Mouse (Mus musculus): ENCODE measurements around the gene Hoxd1. TPM values are rescaled to one million over a fixed set of nuclear protein-coding genes. Genes with fewer than 3 reads are reported as not detected.

Hoxd1 gene
- polyA plus RNA-seq, 1 experiment, result 1.3 TPM

DNA sequence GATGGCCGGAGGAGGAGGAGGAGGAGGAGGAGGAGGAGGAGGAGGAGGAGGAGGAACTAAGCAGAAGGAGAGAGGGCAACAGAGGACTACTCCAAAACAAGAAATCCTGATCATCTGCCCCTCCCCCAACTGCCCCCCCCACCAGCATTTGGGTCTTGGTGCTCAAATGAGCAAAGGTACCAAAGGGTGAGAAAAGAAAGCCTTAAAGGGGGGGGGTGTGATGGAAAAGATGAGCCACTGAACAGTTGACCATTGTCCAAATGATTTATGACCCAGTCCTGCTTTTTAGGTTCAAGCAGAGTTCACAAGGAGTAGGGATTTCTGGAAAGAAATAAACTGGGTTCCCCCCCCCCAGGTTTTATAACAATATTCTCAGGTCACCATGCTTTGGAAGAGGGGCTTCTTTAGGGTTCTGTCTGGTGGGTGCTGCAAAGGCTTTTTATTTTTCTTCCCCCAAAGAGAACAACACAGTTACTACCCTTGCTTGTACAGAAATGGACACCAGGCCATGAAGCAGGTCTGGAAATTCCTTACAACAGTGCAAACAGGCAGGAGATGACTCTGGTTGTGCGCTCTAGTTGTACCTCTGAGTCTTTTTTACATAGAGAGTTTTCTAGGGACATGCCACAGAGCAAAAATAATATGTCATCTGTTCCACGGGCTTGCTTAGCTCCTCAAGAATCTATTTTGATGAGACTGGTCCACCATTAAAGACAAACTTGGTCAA lies 21.4 kb upstream of the Hoxd1 start:
- DNase-seq (ENCODE audit: low read depth), result peak; percentile 2
- TF ChIP-seq POLR2A (IDR thresholded peaks at IDR 0.05; ENCODE audit: borderline replicate concordance, extremely low read depth, insufficient read depth, insufficient read length, poor library complexity, severe bottlenecking) (no peak), CTCF (IDR thresholded peaks at IDR 0.05; ENCODE audit: borderline replicate concordance, extremely low read depth, insufficient read depth, insufficient read length) (no peak)

GRCm38 (mm10) chr2:74741979-74742277 lies 20.9 kb upstream of the Hoxd1 start:
- DNase-seq (ENCODE audit: low read depth), result no peak
- TF ChIP-seq POLR2A (IDR thresholded peaks at IDR 0.05; ENCODE audit: borderline replicate concordance, extremely low read depth, insufficient read depth, insufficient read length, poor library complexity, severe bottlenecking) (no peak), CTCF (IDR thresholded peaks at IDR 0.05; ENCODE audit: borderline replicate concordance, extremely low read depth, insufficient read depth, insufficient read length) (no peak)

- DNase-seq (ENCODE audit: low read depth), result peak; percentile 6
- TF ChIP-seq CTCF (IDR thresholded peaks at IDR 0.05; ENCODE audit: borderline replicate concordance, extremely low read depth, insufficient read depth, insufficient read length) (no peak), POLR2A (IDR thresholded peaks at IDR 0.05; ENCODE audit: borderline replicate concordance, extremely low read depth, insufficient read depth, insufficient read length, poor library complexity, severe bottlenecking) (no peak)
Measured at GRCm38 (mm10) chr2:74745540-74746297, 17.1 kb upstream of the Hoxd1 start.

- TF ChIP-seq CTCF (IDR thresholded peaks at IDR 0.05; ENCODE audit: borderline replicate concordance, extremely low read depth, insufficient read depth, insufficient read length) (no peak), POLR2A (IDR thresholded peaks at IDR 0.05; ENCODE audit: borderline replicate concordance, extremely low read depth, insufficient read depth, insufficient read length, poor library complexity, severe bottlenecking) (no peak)
- peak; percentile 1 for DNase-seq (ENCODE audit: low read depth)
Measured at GRCm38 (mm10) chr2:74746298-74746921, 16.4 kb upstream of the Hoxd1 start.

DNA sequence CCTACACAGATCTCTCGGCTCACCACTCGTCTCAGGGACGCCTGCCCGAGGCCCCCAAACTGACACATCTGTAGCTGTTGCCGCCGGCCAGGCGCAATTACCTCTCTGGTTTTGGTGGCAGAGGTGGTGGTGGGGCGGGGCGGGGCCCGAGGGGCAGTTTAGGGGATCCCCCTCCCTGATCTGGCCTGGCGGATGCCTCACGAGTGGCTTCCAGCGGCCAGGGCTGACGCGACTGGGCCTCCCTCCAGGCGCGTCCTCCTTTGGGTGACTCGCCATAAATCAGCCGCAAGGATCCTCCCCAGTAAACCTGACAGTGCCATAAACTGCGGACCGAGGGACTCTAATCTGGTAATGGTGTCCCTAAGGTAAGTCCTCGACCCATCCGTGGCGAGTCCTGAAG lies 15.8 kb upstream of the Hoxd1 start:
- no peak for TF ChIP-seq POLR2A (IDR thresholded peaks at IDR 0.05; ENCODE audit: borderline replicate concordance, extremely low read depth, insufficient read depth, insufficient read length, poor library complexity, severe bottlenecking)
- TF ChIP-seq CTCF (IDR thresholded peaks at IDR 0.05; ENCODE audit: borderline replicate concordance, extremely low read depth, insufficient read depth, insufficient read length), result no peak
- no peak for DNase-seq (ENCODE audit: low read depth)

DNA sequence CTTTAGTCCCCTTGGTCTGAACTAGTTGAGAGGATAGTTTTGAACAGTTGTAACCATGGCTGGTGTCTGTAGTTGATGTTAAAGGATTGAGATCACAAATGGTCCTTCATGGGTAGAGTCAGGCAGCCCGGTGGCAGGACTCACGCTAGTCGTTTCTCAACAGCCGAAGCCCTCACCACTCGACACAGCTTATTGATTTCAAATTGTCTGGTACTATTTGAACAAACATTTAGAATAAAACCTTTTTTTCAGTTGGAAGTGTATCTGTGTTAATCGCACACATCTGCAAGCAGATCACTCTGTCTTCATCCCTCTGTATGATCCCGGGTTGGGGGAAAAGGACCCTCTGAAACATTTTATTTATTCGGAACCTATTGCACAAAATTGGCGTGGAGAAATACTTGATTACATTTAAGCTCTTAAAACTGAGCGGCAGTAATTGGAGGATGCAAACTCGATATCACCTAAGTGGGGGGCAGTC lies 15.1 kb upstream of the Hoxd1 start:
- peak; percentile 50 for DNase-seq (ENCODE audit: low read depth)
- TF ChIP-seq POLR2A (IDR thresholded peaks at IDR 0.05; ENCODE audit: borderline replicate concordance, extremely low read depth, insufficient read depth, insufficient read length, poor library complexity, severe bottlenecking), result no peak

DNA sequence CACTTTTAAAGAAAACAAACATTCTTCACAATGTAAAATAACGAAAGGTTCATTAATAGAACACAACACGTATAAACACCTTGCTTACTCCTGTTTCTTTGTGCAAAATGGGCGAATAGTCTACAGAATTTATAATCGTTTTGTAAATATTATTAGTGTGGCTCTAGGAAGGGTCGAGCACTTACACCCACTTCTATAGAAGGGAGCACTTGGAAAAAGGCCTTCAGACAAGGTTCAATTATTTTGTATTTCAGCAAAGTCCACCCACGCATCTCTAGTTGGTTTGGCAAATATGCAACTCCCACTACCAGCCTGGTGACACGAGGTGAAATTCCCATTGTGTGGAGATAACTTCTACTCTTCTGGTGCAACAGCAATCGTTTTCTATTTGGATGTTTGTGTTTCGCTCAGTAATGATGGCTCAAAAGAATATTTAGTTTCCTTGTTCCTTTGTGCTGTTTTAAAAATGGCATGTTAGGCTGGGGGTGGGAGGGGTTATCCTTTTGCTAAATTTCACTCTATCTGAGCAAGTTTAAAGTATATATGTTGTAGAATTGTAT lies 14.3 kb upstream of the Hoxd1 start:
- peak; percentile 43 for DNase-seq (ENCODE audit: low read depth)
- TF ChIP-seq CTCF (IDR thresholded peaks at IDR 0.05; ENCODE audit: borderline replicate concordance, extremely low read depth, insufficient read depth, insufficient read length), result no peak
- TF ChIP-seq POLR2A (IDR thresholded peaks at IDR 0.05; ENCODE audit: borderline replicate concordance, extremely low read depth, insufficient read depth, insufficient read length, poor library complexity, severe bottlenecking), result no peak

- no peak for TF ChIP-seq CTCF (IDR thresholded peaks at IDR 0.05; ENCODE audit: borderline replicate concordance, extremely low read depth, insufficient read depth, insufficient read length)
- TF ChIP-seq POLR2A (IDR thresholded peaks at IDR 0.05; ENCODE audit: borderline replicate concordance, extremely low read depth, insufficient read depth, insufficient read length, poor library complexity, severe bottlenecking), result no peak
- peak; percentile 66 for DNase-seq (ENCODE audit: low read depth)
Measured at GRCm38 (mm10) chr2:74749337-74750121, 13.3 kb upstream of the Hoxd1 start.

DNA sequence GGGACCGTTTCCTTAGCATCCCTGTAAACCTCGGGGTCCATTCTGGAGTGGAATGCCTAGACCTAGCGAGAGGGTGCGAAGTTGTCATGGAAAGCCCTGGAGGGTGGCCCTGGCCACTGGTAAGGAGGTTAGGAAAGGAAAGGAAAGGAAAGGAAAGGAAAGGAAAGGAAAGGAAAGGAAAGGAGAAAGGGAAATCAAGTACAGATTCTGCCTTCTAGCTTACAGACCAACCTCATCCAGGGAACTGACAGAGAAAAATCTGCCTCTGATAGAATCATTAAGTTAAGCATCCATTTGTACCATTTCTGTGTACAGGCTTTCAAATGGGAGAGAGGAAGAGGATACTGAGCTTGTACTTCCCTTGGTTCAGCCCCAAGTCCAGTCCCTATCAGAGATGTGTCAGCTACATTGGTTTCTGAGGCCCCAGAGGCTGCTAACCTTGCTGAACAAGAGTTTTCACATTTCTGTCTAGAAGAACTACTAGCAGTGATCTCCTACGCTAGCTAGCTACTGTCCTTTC lies 12.0 kb upstream of the Hoxd1 start:
- TF ChIP-seq CTCF (IDR thresholded peaks at IDR 0.05; ENCODE audit: borderline replicate concordance, extremely low read depth, insufficient read depth, insufficient read length) (no peak), POLR2A (IDR thresholded peaks at IDR 0.05; ENCODE audit: borderline replicate concordance, extremely low read depth, insufficient read depth, insufficient read length, poor library complexity, severe bottlenecking) (no peak)
- DNase-seq (ENCODE audit: low read depth), result no peak

DNA sequence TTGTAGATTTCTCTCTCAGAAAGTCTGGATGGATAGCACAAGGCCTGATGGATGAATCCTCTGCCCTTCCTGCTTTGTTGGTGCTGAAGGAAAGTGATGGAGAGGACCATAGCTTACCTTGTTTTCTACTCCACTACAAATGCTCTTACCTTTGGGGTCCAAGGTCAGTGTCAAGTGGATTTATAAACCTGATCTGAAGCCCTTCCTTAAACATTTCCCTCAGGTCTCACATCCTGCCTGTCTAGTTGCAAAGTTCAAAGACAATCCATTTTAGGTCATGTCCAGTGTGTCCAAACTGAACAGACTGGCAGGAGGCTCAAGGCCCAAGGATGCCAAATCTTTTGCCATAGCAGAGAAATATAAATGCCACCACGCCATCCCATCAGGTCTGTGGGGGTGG lies 10.9 kb upstream of the Hoxd1 start:
- DNase-seq (ENCODE audit: low read depth), result no peak

More for the DNA sequence above, 10.9 kb upstream of the Hoxd1 start:
- TF ChIP-seq CTCF (IDR thresholded peaks at IDR 0.05; ENCODE audit: borderline replicate concordance, extremely low read depth, insufficient read depth, insufficient read length) (no peak), POLR2A (IDR thresholded peaks at IDR 0.05; ENCODE audit: borderline replicate concordance, extremely low read depth, insufficient read depth, insufficient read length, poor library complexity, severe bottlenecking) (no peak)

Data from brain, embryonic 14.5 days (tissue).